Mouse (Mus musculus): ENCODE data around the gene Chid1. TPM values are rescaled to one million over a fixed set of nuclear protein-coding genes. Genes with fewer than 3 reads are reported as not detected.

Gene Chid1
- total RNA-seq, 2 experiments from 2014 or later: 59.2 to 72.0 TPM

- intact Hi-C loops (cut with DNase I): no loop called here
- Histone ChIP-seq H3K4me3 (no peak overlapping the region), H3K27ac (no peak overlapping the region)
- no peak for DNase-seq (ENCODE audit: extremely low spot score in 1 of 2, low spot score in 2 of 2)
- TF ChIP-seq CTCF (IDR thresholded peaks at IDR 0.05): no peak
These were observed 43.7 kb downstream of the Chid1 start for GRCm38 (mm10) chr7:141495940-141496339.

- no peak for TF ChIP-seq CTCF (IDR thresholded peaks at IDR 0.05)
- Histone ChIP-seq H3K4me3 (no peak overlapping the region), H3K27ac (no peak overlapping the region)
- intact Hi-C loops (cut with DNase I): no loop called here
- no peak for DNase-seq (ENCODE audit: extremely low spot score in 1 of 2, low spot score in 2 of 2)
These were observed 44.3 kb downstream of the Chid1 start for GRCm38 (mm10) chr7:141495379-141495778.

GRCm38 (mm10) chr7:141493729-141494128 lies 45.9 kb downstream of the Chid1 start:
- intact Hi-C loops (cut with DNase I): no loop called here
- no peak for DNase-seq (ENCODE audit: extremely low spot score in 1 of 2, low spot score in 2 of 2)
- no peak overlapping the region for H3K4me3 ChIP-seq
- no peak for TF ChIP-seq CTCF (IDR thresholded peaks at IDR 0.05)
- H3K27ac ChIP-seq: no peak overlapping the region

GRCm38 (mm10) chr7:141492738-141493137 lies 46.9 kb downstream of the Chid1 start:
- TF ChIP-seq CTCF (IDR thresholded peaks at IDR 0.05): no peak
- intact Hi-C loops (cut with DNase I): no loop called here
- H3K4me3 ChIP-seq: no peak overlapping the region
- no peak for DNase-seq (ENCODE audit: extremely low spot score in 1 of 2, low spot score in 2 of 2)
- no peak overlapping the region for H3K27ac ChIP-seq

- intact Hi-C loops (cut with DNase I): no loop called here
- Histone ChIP-seq H3K4me3 (no peak overlapping the region), H3K27ac (no peak overlapping the region)
- no peak for DNase-seq (ENCODE audit: extremely low spot score in 1 of 2, low spot score in 2 of 2)
- peak; percentile 31 for TF ChIP-seq CTCF (IDR thresholded peaks at IDR 0.05)
These were observed 48.5 kb downstream of the Chid1 start for GRCm38 (mm10) chr7:141491151-141491550.

- H3K4me3 ChIP-seq: no peak overlapping the region
- H3K27ac ChIP-seq: no peak overlapping the region
- TF ChIP-seq CTCF (IDR thresholded peaks at IDR 0.05): no peak
- intact Hi-C loops (cut with DNase I): no loop called here
- peak in 1 of 2 experiments; percentile 7 for DNase-seq (ENCODE audit: extremely low spot score in 1 of 2, low spot score in 2 of 2)
These were observed 52.5 kb downstream of the Chid1 start for GRCm38 (mm10) chr7:141487141-141487540.

GRCm38 (mm10) chr7:141486239-141486638 lies 53.4 kb downstream of the Chid1 start:
- no peak for DNase-seq (ENCODE audit: extremely low spot score in 1 of 2, low spot score in 2 of 2)
- H3K4me3 ChIP-seq: no peak overlapping the region
- intact Hi-C loops (cut with DNase I): no loop called here
- no peak for TF ChIP-seq CTCF (IDR thresholded peaks at IDR 0.05)
- H3K27ac ChIP-seq: no peak overlapping the region

- H3K4me3 ChIP-seq: no peak overlapping the region
- TF ChIP-seq CTCF (IDR thresholded peaks at IDR 0.05): no peak
- DNase-seq (ENCODE audit: extremely low spot score in 1 of 2, low spot score in 2 of 2): peak in 1 of 2 experiments; percentile 7
- H3K27ac ChIP-seq: no peak overlapping the region
- intact Hi-C loops (cut with DNase I): no loop called here
These were observed 54.1 kb downstream of the Chid1 start for GRCm38 (mm10) chr7:141485606-141486005.

GRCm38 (mm10) chr7:141485186-141485585 lies 54.5 kb downstream of the Chid1 start:
- Histone ChIP-seq H3K4me3 (no peak overlapping the region), H3K27ac (no peak overlapping the region)
- DNase-seq (ENCODE audit: extremely low spot score in 1 of 2, low spot score in 2 of 2): peak in 1 of 2 experiments; percentile 6
- intact Hi-C loops (cut with DNase I): no loop called here
- TF ChIP-seq CTCF (IDR thresholded peaks at IDR 0.05): no peak

GRCm38 (mm10) chr7:141484186-141485120 lies 55.2 kb downstream of the Chid1 start:
- H3K27ac ChIP-seq: no peak overlapping the region
- intact Hi-C loops (cut with DNase I): no loop called here
- no peak for TF ChIP-seq CTCF (IDR thresholded peaks at IDR 0.05)
- H3K4me3 ChIP-seq: no peak overlapping the region
- no peak for DNase-seq (ENCODE audit: extremely low spot score in 1 of 2, low spot score in 2 of 2)

GRCm38 (mm10) chr7:141483114-141483653 lies 56.5 kb downstream of the Chid1 start:
- TF ChIP-seq CTCF (IDR thresholded peaks at IDR 0.05): no peak
- no peak overlapping the region for H3K4me3 ChIP-seq
- no peak for DNase-seq (ENCODE audit: extremely low spot score in 1 of 2, low spot score in 2 of 2)
- H3K27ac ChIP-seq: no peak overlapping the region
- intact Hi-C loops (cut with DNase I): no loop called here

- peak overlapping the region; percentile 57 for H3K4me3 ChIP-seq
- H3K27ac ChIP-seq: no peak overlapping the region; the same call in 1 of the 2 replicates
- no peak for TF ChIP-seq CTCF (IDR thresholded peaks at IDR 0.05)
- no peak for DNase-seq (ENCODE audit: extremely low spot score in 1 of 2, low spot score in 2 of 2)
- intact Hi-C loops (cut with DNase I): no loop called here
These were observed 57.1 kb downstream of the Chid1 start for GRCm38 (mm10) chr7:141482531-141483024.

Data from left cerebral cortex, adult 2 months (tissue).